Mouse (Mus musculus): Measurements from ENCODE around the gene Csdc2. TPM values are rescaled to one million over a fixed set of nuclear protein-coding genes. Genes with fewer than 3 reads are reported as not detected.
"Not testable (repeated sequence)": the region's sequence is repeated elsewhere in the genome, so short reads cannot be mapped to it uniquely, and the experiment has no call there.

Gene Csdc2
- polyA plus RNA-seq, 1 experiment, result 9.7 TPM

GRCm38 (mm10) chr15:81904939-81905338 is 31.6 kb upstream of the Csdc2 start:
- TF ChIP-seq POLR2A (IDR thresholded peaks at IDR 0.05; ENCODE audit: borderline replicate concordance, extremely low read depth, low read depth, low read length) (no peak), CTCF (IDR thresholded peaks at IDR 0.05; ENCODE audit: insufficient read depth, low read length) (peak; percentile 39; the same call in 1 of the 2 replicates)

GRCm38 (mm10) chr15:81907953-81908352 is 28.6 kb upstream of the Csdc2 start:
- DNase-seq, result no peak
- H3K4me1 ChIP-seq (ENCODE audit: control insufficient read depth, insufficient read depth, low read length), result no peaks in the 10 kb centered on the region
- WGBS, result 66% methylated on average over 8 of the region's 8 CpGs
- no peak for TF ChIP-seq CTCF (IDR thresholded peaks at IDR 0.05; ENCODE audit: insufficient read depth, low read length)
- no peak for TF ChIP-seq POLR2A (IDR thresholded peaks at IDR 0.05; ENCODE audit: borderline replicate concordance, extremely low read depth, low read depth, low read length)
- H3K4me3 ChIP-seq (replicated peaks; ENCODE audit: extremely low read depth, low read depth, low read length), result no peak overlapping the region

More at GRCm38 (mm10) chr15:81904939-81905338, 31.6 kb upstream of the Csdc2 start:
- Histone ChIP-seq H3K4me1 (ENCODE audit: control insufficient read depth, insufficient read depth, low read length) (no peaks in the 10 kb centered on the region), H3K4me3 (replicated peaks; ENCODE audit: extremely low read depth, low read depth, low read length) (no peak overlapping the region)
- peak; percentile 77 for DNase-seq
- WGBS, result 33% methylated on average over 2 of the region's 2 CpGs

DNA sequence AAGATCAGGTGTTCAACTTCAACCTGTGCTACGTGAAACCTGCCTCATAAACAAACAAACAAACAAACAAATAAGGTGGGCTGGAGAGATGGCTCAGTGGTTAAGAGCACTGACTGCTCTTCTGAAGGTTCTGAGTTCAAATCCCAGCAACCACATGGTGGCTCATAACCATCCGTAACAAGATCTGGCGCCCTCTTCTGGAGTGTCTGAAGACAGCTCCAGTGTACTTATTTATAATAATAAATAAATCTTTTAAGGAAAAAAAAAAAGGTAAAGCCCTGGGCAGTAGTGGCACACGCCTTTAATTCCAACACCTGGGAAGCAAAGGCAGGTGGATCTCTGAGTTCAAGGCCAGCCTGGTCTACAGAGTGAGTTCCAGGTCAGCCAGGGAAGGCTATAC is 27.8 kb upstream of the Csdc2 start:
- H3K4me3 ChIP-seq (replicated peaks; ENCODE audit: extremely low read depth, low read depth, low read length); H3K4me1 ChIP-seq (ENCODE audit: control insufficient read depth, insufficient read depth, low read length); DNase-seq: not testable (repeated sequence)
- 87% methylated on average over 4 of the region's 4 CpGs for WGBS

GRCm38 (mm10) chr15:81912498-81912897 is 24.1 kb upstream of the Csdc2 start:
- 72% methylated on average over 2 of the region's 2 CpGs for WGBS
- no peak for TF ChIP-seq POLR2A (IDR thresholded peaks at IDR 0.05; ENCODE audit: borderline replicate concordance, extremely low read depth, low read depth, low read length)
- TF ChIP-seq CTCF (IDR thresholded peaks at IDR 0.05; ENCODE audit: insufficient read depth, low read length), result no peak
- Histone ChIP-seq H3K4me1 (ENCODE audit: control insufficient read depth, insufficient read depth, low read length) (no peaks in the 10 kb centered on the region), H3K4me3 (replicated peaks; ENCODE audit: extremely low read depth, low read depth, low read length) (no peak overlapping the region)
- DNase-seq, result no peak

DNA sequence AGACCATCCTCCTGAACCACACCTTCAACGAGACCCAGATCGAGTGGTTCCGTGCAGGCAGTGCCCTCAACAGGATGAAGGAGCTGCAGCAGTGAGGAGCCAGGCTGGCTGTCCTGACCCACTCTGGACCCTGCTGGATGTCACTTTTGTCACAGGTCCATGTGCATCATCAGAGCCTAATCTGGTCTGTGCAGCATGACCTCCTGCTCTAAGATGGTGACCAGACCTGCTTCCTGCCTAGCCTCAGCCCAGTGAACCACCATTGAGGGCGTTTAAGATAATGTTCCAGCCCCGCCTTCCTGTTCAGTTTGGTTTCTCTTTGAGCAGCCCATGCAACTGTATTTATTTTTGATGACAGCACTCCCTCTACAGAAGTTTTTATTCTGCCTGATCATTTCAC is 21.9 kb upstream of the Csdc2 start:
- WGBS, result 76% methylated on average over 5 of the region's 5 CpGs
- Histone ChIP-seq H3K4me1 (ENCODE audit: control insufficient read depth, insufficient read depth, low read length) (no peaks in the 10 kb centered on the region), H3K4me3 (replicated peaks; ENCODE audit: extremely low read depth, low read depth, low read length) (no peak overlapping the region)
- TF ChIP-seq POLR2A (IDR thresholded peaks at IDR 0.05; ENCODE audit: borderline replicate concordance, extremely low read depth, low read depth, low read length) (no peak), CTCF (IDR thresholded peaks at IDR 0.05; ENCODE audit: insufficient read depth, low read length) (no peak)
- DNase-seq, result no peak

- Histone ChIP-seq H3K4me1 (ENCODE audit: control insufficient read depth, insufficient read depth, low read length) (no peaks in the 10 kb centered on the region), H3K4me3 (replicated peaks; ENCODE audit: extremely low read depth, low read depth, low read length) (no peak overlapping the region)
- WGBS, result 74% methylated on average over 5 of the region's 5 CpGs
- TF ChIP-seq POLR2A (IDR thresholded peaks at IDR 0.05; ENCODE audit: borderline replicate concordance, extremely low read depth, low read depth, low read length) (no peak), CTCF (IDR thresholded peaks at IDR 0.05; ENCODE audit: insufficient read depth, low read length) (no peak)
- no peak for DNase-seq
Observed at GRCm38 (mm10) chr15:81915663-81916062, 20.9 kb upstream of the Csdc2 start.

DNA sequence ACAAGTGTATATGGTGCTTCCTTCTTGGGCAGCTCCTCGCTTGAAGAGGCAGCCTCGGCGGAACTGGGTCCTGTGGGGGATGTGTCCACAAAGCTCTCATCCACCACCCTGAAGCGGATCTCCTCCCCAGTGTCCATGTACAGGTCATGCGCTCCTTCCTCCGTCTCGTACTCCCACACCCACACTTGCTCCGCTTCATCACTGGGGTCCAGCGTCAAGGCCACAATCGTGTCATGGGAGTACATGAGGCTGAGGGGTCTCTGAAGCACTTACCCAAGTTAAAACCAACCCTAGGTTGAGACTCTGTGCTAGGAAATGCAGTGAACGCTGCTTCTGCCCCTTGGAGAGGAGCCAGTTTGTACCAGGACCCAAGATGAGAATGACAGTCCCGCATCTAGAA is 19.4 kb upstream of the Csdc2 start:
- H3K4me1 ChIP-seq (ENCODE audit: control insufficient read depth, insufficient read depth, low read length), result no peaks in the 10 kb centered on the region
- WGBS, result 88% methylated on average over 12 of the region's 12 CpGs
- TF ChIP-seq CTCF (IDR thresholded peaks at IDR 0.05; ENCODE audit: insufficient read depth, low read length), result no peak
- TF ChIP-seq POLR2A (IDR thresholded peaks at IDR 0.05; ENCODE audit: borderline replicate concordance, extremely low read depth, low read depth, low read length), result no peak
- no peak for DNase-seq
- no peak overlapping the region for H3K4me3 ChIP-seq (replicated peaks; ENCODE audit: extremely low read depth, low read depth, low read length)

DNA sequence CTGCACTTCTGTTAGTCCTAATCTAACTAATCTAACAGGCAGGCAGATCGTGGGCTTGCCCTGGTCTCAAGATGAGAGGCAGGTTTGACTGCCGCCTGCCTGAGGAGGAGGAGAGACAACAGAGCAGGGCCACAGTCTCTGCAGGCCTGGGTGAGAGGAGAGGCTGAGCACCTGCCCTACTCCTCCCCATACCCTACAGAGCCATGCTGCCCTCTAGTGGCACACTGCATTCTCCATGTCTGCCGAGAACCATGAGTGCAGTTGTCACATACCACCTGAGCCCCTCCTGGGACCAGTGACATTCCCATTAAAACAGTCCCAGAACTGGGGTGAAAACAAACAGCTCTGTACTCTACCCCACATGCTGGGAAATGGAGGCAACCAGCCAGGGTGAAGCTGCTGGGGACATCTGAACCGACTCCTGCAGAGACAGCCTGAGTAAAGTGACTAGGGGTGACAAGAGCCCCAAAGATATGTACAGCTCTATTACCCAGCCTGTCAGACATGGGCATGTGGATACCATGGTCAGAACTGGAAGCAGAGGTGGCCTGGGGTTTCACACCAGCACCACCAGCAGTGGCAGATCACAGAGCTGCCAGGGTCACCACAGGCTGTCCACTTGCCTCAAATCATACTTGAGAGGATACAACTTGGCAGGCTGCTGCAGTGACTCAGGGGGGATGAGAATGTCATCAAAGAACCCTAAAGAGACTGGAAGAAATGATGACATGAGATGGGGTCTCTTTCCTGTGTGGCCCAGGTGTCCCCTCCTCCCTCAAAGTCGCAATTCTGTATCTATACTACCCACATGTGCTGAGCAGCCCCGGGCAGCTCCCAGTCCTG is 18.7 kb upstream of the Csdc2 start:
- Histone ChIP-seq H3K4me1 (ENCODE audit: control insufficient read depth, insufficient read depth, low read length) (no peaks in the 10 kb centered on the region), H3K4me3 (replicated peaks; ENCODE audit: extremely low read depth, low read depth, low read length) (no peak overlapping the region)
- peak; percentile 78 for DNase-seq
- 51% methylated on average over 6 of the region's 6 CpGs for WGBS
- TF ChIP-seq POLR2A (IDR thresholded peaks at IDR 0.05; ENCODE audit: borderline replicate concordance, extremely low read depth, low read depth, low read length) (no peak), CTCF (IDR thresholded peaks at IDR 0.05; ENCODE audit: insufficient read depth, low read length) (peak; percentile 98)

DNA sequence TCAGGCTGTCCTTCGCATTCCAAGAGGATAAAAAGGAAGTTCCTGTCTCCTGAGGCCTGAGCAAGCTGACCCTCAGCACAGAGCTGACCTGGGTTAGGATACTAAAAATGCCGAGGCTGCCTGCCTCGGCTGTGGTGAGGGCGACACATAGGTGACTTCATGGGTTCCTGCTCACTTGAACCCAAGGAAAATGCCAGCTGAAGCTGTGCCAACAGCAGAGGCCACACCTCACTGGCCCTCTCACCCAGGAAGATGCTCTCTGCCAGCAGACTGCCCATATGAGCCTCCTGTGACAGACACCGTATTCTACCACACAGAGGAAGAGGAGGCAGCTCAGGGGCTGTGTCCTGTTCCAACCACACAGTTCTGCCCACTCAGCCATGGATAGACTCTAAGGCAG is 17.5 kb upstream of the Csdc2 start:
- TF ChIP-seq CTCF (IDR thresholded peaks at IDR 0.05; ENCODE audit: insufficient read depth, low read length) (no peak), POLR2A (IDR thresholded peaks at IDR 0.05; ENCODE audit: borderline replicate concordance, extremely low read depth, low read depth, low read length) (no peak)
- 64% methylated on average over 5 of the region's 5 CpGs for WGBS
- no peaks in the 10 kb centered on the region for H3K4me1 ChIP-seq (ENCODE audit: control insufficient read depth, insufficient read depth, low read length)
- H3K4me3 ChIP-seq (replicated peaks; ENCODE audit: extremely low read depth, low read depth, low read length), result no peak overlapping the region
- no peak for DNase-seq

DNA sequence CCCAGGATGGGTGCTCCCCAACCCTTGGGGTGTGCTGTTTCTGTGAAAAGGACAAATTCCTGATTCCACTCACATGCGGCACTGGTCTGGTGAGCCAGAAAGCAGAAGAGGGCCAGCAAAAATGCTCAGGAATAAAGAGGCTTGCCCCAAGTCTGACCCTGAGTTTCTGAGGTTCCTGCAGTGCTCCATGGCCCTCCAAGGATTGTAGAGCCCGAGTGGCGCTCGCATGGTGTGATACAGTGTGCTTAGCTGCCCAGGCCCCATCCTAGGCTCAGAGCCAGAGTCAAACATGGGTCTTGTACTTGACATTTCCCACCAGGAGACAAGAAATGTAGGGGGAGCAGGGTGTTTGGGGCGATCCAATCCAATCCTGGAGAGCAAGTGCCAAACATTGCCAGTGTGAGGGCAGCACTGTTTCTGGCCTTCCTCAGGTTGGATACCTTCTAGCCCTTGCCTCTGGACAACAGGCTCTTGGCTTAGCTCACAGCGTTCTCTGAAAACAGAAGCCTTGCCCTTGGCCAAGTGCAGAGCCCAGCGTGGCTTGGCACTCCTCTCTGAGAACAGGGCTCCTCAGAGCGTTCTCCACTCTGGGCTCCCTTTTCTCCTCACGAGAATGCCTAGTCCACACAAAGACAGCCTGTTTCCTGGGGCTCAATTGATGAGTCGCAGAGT is 15.9 kb upstream of the Csdc2 start:
- WGBS, result 69% methylated on average over 10 of the region's 10 CpGs
- Histone ChIP-seq H3K4me1 (ENCODE audit: control insufficient read depth, insufficient read depth, low read length) (peaks cover 6% of the 10 kb centered on the region), H3K4me3 (replicated peaks; ENCODE audit: extremely low read depth, low read depth, low read length) (no peak overlapping the region)
- no peak for DNase-seq
- TF ChIP-seq CTCF (IDR thresholded peaks at IDR 0.05; ENCODE audit: insufficient read depth, low read length) (no peak), POLR2A (IDR thresholded peaks at IDR 0.05; ENCODE audit: borderline replicate concordance, extremely low read depth, low read depth, low read length) (no peak)
